Mouse (Mus musculus) thymus, postnatal 14 days (tissue): ENCODE measurements around the gene Hmgn3.

Experiments used
- DNase-seq: peaks from one replicate; pipeline ENCODE4 v3.0.0; 2021

Gene Hmgn3

DNA sequence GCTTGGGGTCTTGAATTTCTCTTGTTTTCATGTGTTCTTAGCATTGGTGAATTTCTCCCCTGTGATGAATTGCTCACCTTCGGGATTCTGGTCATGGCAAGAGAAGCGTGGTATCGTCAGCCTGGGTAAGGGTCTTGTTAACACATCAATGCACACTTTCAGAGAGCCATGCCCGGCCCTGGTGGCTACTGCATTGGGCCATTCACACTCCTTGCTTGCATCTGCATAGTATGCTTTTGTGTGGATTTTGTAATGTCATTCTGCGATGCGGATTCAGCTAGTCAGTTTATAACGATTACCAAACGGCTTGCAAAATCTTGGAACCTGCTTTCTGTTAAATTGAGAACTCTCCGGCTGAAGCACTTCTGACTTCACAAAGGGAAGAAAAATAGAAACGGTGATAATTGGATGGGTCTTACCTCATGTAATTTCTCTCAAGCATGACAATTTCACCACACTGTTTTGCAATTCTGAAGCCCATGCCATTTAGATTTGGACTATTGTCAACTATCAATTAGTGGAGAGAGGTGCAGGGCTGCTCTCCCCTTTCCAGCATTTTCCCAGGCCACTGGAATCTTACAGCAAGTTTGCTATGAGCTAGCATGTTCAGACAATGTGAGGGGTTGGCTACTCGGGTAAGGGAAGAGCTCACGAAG, 47.7 kb downstream of the Hmgn3 start:
- DNase-seq: no peak

- DNase-seq: no peak
These were observed 48.7 kb downstream of the Hmgn3 start for GRCm38 (mm10) chr9:83097816-83098215.

DNA sequence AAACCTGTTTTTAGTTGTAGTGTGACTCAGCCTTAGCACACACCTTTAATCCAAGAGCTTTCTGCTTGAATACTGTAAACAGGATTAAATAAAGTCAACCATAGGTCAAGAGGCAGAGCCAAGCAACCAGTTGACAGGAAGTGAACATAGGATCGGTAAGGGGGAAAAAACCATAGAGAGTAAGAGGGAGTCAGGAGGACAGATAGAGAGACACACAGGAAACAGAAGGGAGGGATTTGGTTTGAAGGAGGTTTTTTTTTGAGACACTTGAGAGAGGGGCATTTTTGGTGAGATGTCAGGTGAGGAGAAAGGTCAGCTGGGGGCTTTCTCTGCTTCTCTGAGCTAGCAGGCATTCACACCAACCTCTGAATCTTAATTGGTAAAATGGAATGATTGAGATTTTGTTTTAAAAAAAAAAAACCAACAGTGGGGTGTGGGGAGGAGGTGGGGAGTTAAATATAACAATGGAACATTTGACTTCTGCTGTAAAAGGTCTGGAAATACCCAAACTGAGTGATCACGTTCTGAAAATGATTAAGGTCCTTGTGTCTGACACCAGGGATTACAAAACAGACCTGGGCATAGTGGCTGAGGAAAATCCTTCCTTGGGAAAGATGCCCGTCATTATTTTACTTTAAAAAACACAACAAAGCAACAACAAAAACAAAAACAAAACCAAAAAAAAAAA, 51.7 kb downstream of the Hmgn3 start:
- DNase-seq: no peak

DNA sequence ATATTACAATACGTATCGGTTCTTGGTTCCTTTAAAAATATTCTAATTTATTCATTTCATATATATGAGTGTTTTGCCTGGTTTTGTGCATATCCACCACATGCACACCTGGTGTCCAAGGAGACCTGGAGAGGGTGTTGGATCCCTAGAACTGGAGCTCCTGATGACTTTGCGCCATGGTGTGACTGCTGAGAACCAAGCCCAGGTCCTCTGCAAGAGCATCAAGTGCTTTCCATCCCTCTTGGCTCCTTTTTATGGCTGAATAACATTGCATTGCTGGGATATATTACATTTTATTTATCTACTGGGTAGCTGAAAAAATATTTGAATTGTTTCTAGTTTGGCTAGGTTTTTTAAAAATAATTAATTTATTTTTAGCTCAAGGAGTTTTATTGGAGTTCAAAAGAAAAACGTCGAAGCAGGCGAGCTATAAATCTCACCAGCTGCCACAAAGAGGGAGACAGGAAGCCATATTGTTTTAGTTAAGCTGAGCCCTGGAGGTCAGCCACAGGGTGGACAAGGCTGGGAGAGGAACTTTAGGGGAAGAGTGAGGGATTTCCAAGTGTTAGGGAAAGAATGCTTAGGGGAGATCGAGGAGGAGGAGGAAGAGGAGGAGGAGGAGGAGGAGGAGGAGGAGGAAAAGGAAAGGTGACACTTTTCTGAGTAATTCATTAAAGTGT, 62.6 kb downstream of the Hmgn3 start:
- DNase-seq: no peak

GRCm38 (mm10) chr9:83083091-83083490, 63.4 kb downstream of the Hmgn3 start:
- no peak for DNase-seq

DNA sequence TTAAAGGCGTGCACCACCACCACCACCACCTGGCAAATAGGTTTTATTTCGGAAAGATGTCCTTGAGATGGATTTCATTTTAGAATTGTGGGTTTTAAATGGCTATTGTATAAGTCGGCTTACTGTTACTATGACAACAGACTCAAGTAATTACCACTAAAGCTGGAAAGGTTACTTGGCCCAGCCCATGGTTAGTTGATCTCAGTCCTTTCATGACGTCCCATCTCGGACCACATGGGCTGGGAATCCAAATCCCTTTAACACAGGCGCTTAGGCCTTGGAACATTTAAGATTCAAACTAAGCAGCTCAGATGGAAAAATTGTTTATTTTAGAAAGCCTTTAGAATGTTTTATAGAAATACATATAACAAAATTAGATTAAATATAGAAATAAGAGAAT, 64.2 kb downstream of the Hmgn3 start:
- DNase-seq: no peak

DNA sequence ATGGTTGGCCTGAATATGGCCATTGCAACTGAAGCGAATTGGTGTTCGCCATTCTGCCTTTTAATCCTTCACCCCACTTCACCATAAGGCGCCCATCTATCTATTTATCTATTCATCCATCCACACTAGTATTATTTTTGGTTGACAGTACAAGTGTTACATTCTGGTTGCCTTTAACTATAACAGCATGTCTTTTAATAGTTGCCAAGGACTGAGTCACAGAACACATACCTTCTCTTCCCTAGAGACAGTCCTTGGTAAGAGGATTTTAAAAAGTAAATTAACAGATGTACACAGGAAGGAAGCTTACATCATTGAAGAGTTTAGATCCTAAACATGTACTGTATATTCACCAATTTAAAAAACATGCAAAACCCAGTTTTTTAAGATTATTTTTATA, 66.8 kb downstream of the Hmgn3 start:
- no peak for DNase-seq

DNA sequence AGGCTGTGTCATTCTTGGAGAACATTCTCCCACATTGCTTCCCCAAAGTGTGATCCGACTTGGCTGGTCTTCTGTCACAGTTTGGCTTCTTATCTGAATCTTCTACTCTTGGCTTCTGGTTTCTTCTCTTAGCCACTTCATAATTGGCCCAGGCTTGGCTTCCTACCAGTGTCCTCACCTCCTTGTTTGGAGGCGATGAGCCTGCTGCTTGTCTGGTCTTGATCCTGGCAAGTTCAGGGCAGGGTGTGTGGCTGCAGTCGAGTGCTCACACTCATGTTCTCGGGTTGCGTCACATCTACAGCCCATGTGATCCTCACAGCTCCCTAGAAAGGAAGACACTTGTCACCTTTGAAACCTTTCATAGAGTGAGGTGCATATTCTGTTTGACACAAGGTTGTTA, 78.2 kb downstream of the Hmgn3 start:
- no peak for DNase-seq

DNA sequence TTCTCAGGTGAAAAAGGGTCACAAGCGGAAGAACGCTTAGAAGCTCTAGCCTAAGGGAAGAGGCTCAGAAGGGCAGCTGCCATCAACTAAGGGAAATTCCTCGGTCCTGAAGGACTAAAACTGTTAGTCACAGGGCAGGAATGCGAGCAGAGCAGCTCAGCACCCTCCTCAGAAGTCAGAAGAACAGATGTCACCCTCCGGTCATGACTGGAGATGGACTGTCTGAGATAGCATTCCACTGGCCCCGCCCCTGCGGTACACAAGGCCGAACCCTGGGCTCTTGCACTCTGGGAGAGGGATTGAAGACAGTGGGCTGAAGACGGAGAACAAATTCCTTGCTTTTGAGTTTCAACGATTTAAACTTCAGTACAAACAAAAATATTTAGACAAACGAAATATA, 85.2 kb downstream of the Hmgn3 start:
- no peak for DNase-seq
